Comparison of ENCODE assay signal across 13 mouse cellular contexts in the genomic region with DNA sequence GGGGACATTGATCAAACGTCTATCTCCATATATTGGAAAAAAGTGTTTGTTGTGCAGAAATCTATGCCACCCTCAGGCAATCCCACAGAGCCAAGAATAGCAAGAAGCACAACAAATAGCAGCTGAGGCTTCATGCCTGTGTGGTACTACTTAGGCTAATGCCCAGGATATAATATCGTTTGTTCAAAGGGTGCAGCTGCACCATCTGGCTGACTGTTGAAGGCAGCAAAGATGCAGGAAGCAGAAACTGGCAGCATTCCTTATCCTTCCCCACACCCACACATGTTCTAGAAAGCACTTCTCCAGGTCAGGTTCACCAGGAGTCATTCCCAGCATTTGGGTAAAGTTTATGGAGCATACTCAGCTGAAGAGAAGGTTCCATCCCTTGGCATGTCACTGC.
DNase-seq lines count a peak whose midpoint lies in the region; ATAC-seq lines count a peak whose summit lies in the region.
"Had no signal": no experiment of that assay in that cellular context is flagged by ENCODE, and none has a peak within 500 bp of the region (broad histone marks: within the 10 kb centered on the region; RNA-seq: fewer than 3 reads in every experiment).

No protein-coding gene starts in this region.

- no peaks in the 10 kb centered on the region for H3K9me3 ChIP-seq in forebrain, embryonic 13.5 days (replicated peaks)
- H3K9me3 ChIP-seq in forebrain, embryonic 12.5 days, result no peaks in the 10 kb centered on the region
- H3K9me3 ChIP-seq: lung, embryonic 15.5 days had no signal

- H3K27ac ChIP-seq in forebrain, embryonic 13.5 days, result no peak overlapping the region
- no peak overlapping the region for H3K27ac ChIP-seq in forebrain, embryonic 12.5 days
- H3K27ac ChIP-seq: kidney, postnatal 0 days; limb, embryonic 13.5 days; lung, embryonic 15.5 days had no signal

- H3K27me3 ChIP-seq in forebrain, embryonic 13.5 days, result no peaks in the 10 kb centered on the region
- H3K27me3 ChIP-seq in forebrain, embryonic 12.5 days, result no peaks in the 10 kb centered on the region
- H3K27me3 ChIP-seq: limb, embryonic 13.5 days; lung, embryonic 15.5 days had no signal

- DNase-seq in left cerebral cortex, adult 9 months (ENCODE audit: low spot score in 2 of 2), result peak; percentile 19 to 33
- no peak for DNase-seq in left cerebral cortex, postnatal 10 days (ENCODE audit: extremely low spot score in 1 of 2, low spot score in 2 of 2)
- peak; percentile 17 for DNase-seq in adipocyte (ENCODE audit: low spot score)
- peak; percentile 69 for DNase-seq in layer of hippocampus, adult 9-11 months
- no peak for DNase-seq in liver
- no peak for DNase-seq in lung, postnatal 25 days (ENCODE audit: low spot score)
- DNase-seq: cerebellum, adult 2 months; embryo, embryonic 11 days had no signal

- no peak overlapping the region for H3K9ac ChIP-seq in forebrain, embryonic 13.5 days
- no peak overlapping the region for H3K9ac ChIP-seq in forebrain, embryonic 12.5 days
- H3K9ac ChIP-seq: limb, embryonic 13.5 days; lung, embryonic 15.5 days had no signal

- H3K4me2 ChIP-seq in forebrain, embryonic 13.5 days, result no peak overlapping the region
- no peak overlapping the region for H3K4me2 ChIP-seq in forebrain, embryonic 12.5 days
- H3K4me2 ChIP-seq: limb, embryonic 13.5 days; lung, embryonic 15.5 days had no signal

- H3K4me1 ChIP-seq in forebrain, embryonic 13.5 days, result no peaks in the 10 kb centered on the region
- H3K4me1 ChIP-seq in forebrain, embryonic 12.5 days, result no peaks in the 10 kb centered on the region
- H3K4me1 ChIP-seq: limb, embryonic 13.5 days; lung, embryonic 15.5 days had no signal

- no peak overlapping the region for H3K4me3 ChIP-seq in forebrain, embryonic 13.5 days
- no peak overlapping the region for H3K4me3 ChIP-seq in forebrain, embryonic 12.5 days (replicated peaks)
- H3K4me3 ChIP-seq: limb, embryonic 13.5 days; lung, embryonic 15.5 days had no signal

- 77% methylated on average over 2 of the region's 2 CpGs for WGBS in forebrain, embryonic 13.5 days
- 83% methylated on average over 2 of the region's 2 CpGs for WGBS in forebrain, embryonic 12.5 days

- intact Hi-C loops in left cerebral cortex, postnatal 10 days (cut with DNase I), result no loop called here

- no peaks in the 10 kb centered on the region for H3K36me3 ChIP-seq in forebrain, embryonic 13.5 days (ENCODE audit: poor library complexity, severe bottlenecking)
- no peaks in the 10 kb centered on the region for H3K36me3 ChIP-seq in forebrain, embryonic 12.5 days (replicated peaks)
- H3K36me3 ChIP-seq: limb, embryonic 13.5 days; lung, embryonic 15.5 days had no signal

- ATAC-seq in forebrain, embryonic 13.5 days, result 0 out of 2 replicates have a peak, but pooled peaks have one; percentile 45
- no peak for ATAC-seq in forebrain, embryonic 12.5 days (ENCODE audit: low FRiP score)

Comparison
In these comparisons a context has a peak if more than half of its experiments do, and no peak if none do; other contexts are left out.
1. DNase-seq: peak in left cerebral cortex, adult 9 months (2 of 2), adipocyte (single experiment) and layer of hippocampus, adult 9-11 months (single experiment); none in left cerebral cortex, postnatal 10 days (0 of 2), liver (single experiment) and lung, postnatal 25 days (single experiment).